Mouse (Mus musculus) thymus, postnatal 25 days (tissue): ENCODE results near the gene Uck2.

ENCODE experiments used
- DNase-seq: peaks from one replicate; pipeline ENCODE4 v3.0.0; 2022

Uck2 gene

GRCm38 (mm10) chr1:167283441-167284257, 1.5 kb downstream of the Uck2 start:
- peak; percentile 78 for DNase-seq

- DNase-seq = no peak
These were observed 2.4 kb downstream of the Uck2 start for GRCm38 (mm10) chr1:167282768-167283167.

GRCm38 (mm10) chr1:167282112-167282511, 3.0 kb downstream of the Uck2 start:
- no peak for DNase-seq

GRCm38 (mm10) chr1:167280061-167280460, 5.1 kb downstream of the Uck2 start:
- DNase-seq = no peak

- DNase-seq = no peak
These were observed 5.9 kb downstream of the Uck2 start for GRCm38 (mm10) chr1:167279160-167279715.

- no peak for DNase-seq
These were observed 6.7 kb downstream of the Uck2 start for GRCm38 (mm10) chr1:167278395-167278794.

GRCm38 (mm10) chr1:167274646-167275390, 10.3 kb downstream of the Uck2 start:
- DNase-seq = no peak

- no peak for DNase-seq
These were observed 11.5 kb downstream of the Uck2 start for GRCm38 (mm10) chr1:167273380-167274163.

GRCm38 (mm10) chr1:167271841-167272240, 13.3 kb downstream of the Uck2 start:
- no peak for DNase-seq

GRCm38 (mm10) chr1:167271304-167271703, 13.8 kb downstream of the Uck2 start:
- DNase-seq = no peak

GRCm38 (mm10) chr1:167270342-167271111, 14.6 kb downstream of the Uck2 start:
- DNase-seq = peak; percentile 69

GRCm38 (mm10) chr1:167269856-167270270, 15.3 kb downstream of the Uck2 start:
- DNase-seq = no peak

GRCm38 (mm10) chr1:167269350-167269811, 15.7 kb downstream of the Uck2 start:
- DNase-seq = no peak

- no peak for DNase-seq
These were observed 16.6 kb downstream of the Uck2 start for GRCm38 (mm10) chr1:167268360-167269063.

- no peak for DNase-seq
These were observed 18.4 kb downstream of the Uck2 start for GRCm38 (mm10) chr1:167266720-167267119.

- no peak for DNase-seq
These were observed 19.8 kb downstream of the Uck2 start for GRCm38 (mm10) chr1:167265366-167265765.

- no peak for DNase-seq
These were observed 22.6 kb downstream of the Uck2 start for GRCm38 (mm10) chr1:167262489-167263041.

GRCm38 (mm10) chr1:167261750-167262149, 23.4 kb downstream of the Uck2 start:
- DNase-seq = no peak

GRCm38 (mm10) chr1:167259702-167260101, 25.4 kb downstream of the Uck2 start:
- DNase-seq = no peak

GRCm38 (mm10) chr1:167256724-167257302, 28.3 kb downstream of the Uck2 start:
- no peak for DNase-seq

- no peak for DNase-seq
These were observed 31.5 kb downstream of the Uck2 start for GRCm38 (mm10) chr1:167253579-167253978.
